Mouse (Mus musculus): ENCODE measurements around the gene Clta. TPM values are rescaled to one million over a fixed set of nuclear protein-coding genes. Genes with fewer than 3 reads are reported as not detected.
A peak's percentile ranks its signal among the peaks of the same experiment; 100 is the strongest.

Clta gene
- polyA plus RNA-seq, 1 experiment from 2014 or later: 215 TPM

- H3K4me1 ChIP-seq (replicated peaks; ENCODE audit: control insufficient read depth, insufficient read depth, low read length): no peaks in the 10 kb centered on the region
- peaks cover 32% of the 10 kb centered on the region for H3K36me3 ChIP-seq (ENCODE audit: control insufficient read depth, insufficient read depth, low read length)
- DNase-seq (ENCODE audit: low spot score) (no peak), ATAC-seq (replicated peaks; ENCODE audit: low FRiP score) (no peak)
- WGBS: 86% methylated on average over 5 of the region's 5 CpGs
- H3K27ac ChIP-seq (ENCODE audit: low read depth, low read length): no peak overlapping the region
- H3K9ac ChIP-seq (ENCODE audit: low read depth, low read length): no peak overlapping the region
- no peak overlapping the region for H3K4me3 ChIP-seq (ENCODE audit: low read depth, low read length)
- H3K9me3 ChIP-seq (ENCODE audit: control insufficient read depth, low read length): no peaks in the 10 kb centered on the region
- no peak overlapping the region for H3K4me2 ChIP-seq
- H3K27me3 ChIP-seq (replicated peaks; ENCODE audit: control insufficient read depth, insufficient read depth, low read length): no peaks in the 10 kb centered on the region
Observed at GRCm38 (mm10) chr4:44044685-44045356, 40.6 kb downstream of the Clta start.

- no peak overlapping the region for H3K9ac ChIP-seq (ENCODE audit: low read depth, low read length)
- 77% methylated on average over 5 of the region's 5 CpGs for WGBS
- peaks cover 26% of the 10 kb centered on the region; the same call in 1 of the 2 replicates for H3K36me3 ChIP-seq (ENCODE audit: control insufficient read depth, insufficient read depth, low read length)
- no peaks in the 10 kb centered on the region for H3K4me1 ChIP-seq (replicated peaks; ENCODE audit: control insufficient read depth, insufficient read depth, low read length)
- H3K4me3 ChIP-seq (ENCODE audit: low read depth, low read length): no peak overlapping the region
- ATAC-seq (replicated peaks; ENCODE audit: low FRiP score) (no peak), DNase-seq (ENCODE audit: low spot score) (no peak)
- no peak overlapping the region for H3K4me2 ChIP-seq
- H3K9me3 ChIP-seq (ENCODE audit: control insufficient read depth, low read length): no peaks in the 10 kb centered on the region
- no peaks in the 10 kb centered on the region for H3K27me3 ChIP-seq (replicated peaks; ENCODE audit: control insufficient read depth, insufficient read depth, low read length)
- no peak overlapping the region for H3K27ac ChIP-seq (ENCODE audit: low read depth, low read length)
Observed at GRCm38 (mm10) chr4:44046066-44046465, 41.8 kb downstream of the Clta start.

- no peaks in the 10 kb centered on the region for H3K27me3 ChIP-seq (replicated peaks; ENCODE audit: control insufficient read depth, insufficient read depth, low read length)
Observed at GRCm38 (mm10) chr4:44049812-44050211, 45.6 kb downstream of the Clta start.

DNA sequence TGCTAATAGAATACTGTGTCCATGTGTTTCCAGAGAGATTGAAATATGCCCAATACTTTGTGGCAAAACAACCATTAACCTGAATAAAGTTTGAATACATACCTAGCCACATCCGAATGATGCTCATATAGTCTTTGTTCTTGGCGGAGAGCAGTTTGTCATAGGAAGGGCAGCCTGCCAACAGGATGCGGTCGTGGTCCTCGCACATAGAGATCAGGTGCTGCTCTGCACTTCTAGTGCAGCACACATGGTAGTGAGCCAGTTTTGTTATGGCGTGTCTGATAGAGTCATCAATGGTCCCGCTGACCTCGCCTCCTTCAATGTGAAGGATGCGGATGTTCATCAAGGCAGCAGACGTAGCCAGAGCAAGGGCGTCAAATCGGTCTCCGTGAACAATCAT, 55.4 kb downstream of the Clta start:
- Histone ChIP-seq H3K36me3 (ENCODE audit: control insufficient read depth, insufficient read depth, low read length) (peaks cover 2% of the 10 kb centered on the region; the same call in 1 of the 2 replicates), H3K4me2 (no peak overlapping the region), H3K27ac (ENCODE audit: low read depth, low read length) (no peak overlapping the region), H3K27me3 (replicated peaks; ENCODE audit: control insufficient read depth, insufficient read depth, low read length) (no peaks in the 10 kb centered on the region), H3K9ac (ENCODE audit: low read depth, low read length) (no peak overlapping the region), H3K9me3 (ENCODE audit: control insufficient read depth, low read length) (no peaks in the 10 kb centered on the region), H3K4me3 (ENCODE audit: low read depth, low read length) (no peak overlapping the region), H3K4me1 (replicated peaks; ENCODE audit: control insufficient read depth, insufficient read depth, low read length) (no peaks in the 10 kb centered on the region)
- ATAC-seq (replicated peaks; ENCODE audit: low FRiP score) (no peak), DNase-seq (ENCODE audit: low spot score) (no peak)
- WGBS: 95% methylated on average over 13 of the region's 13 CpGs

More at GRCm38 (mm10) chr4:44049812-44050211, 45.6 kb downstream of the Clta start:
- H3K9ac ChIP-seq (ENCODE audit: low read depth, low read length): no peak overlapping the region
- no peak overlapping the region for H3K27ac ChIP-seq (ENCODE audit: low read depth, low read length)
- H3K4me2 ChIP-seq: no peak overlapping the region
- DNase-seq (ENCODE audit: low spot score) (no peak), ATAC-seq (replicated peaks; ENCODE audit: low FRiP score) (no peak)
- H3K4me1 ChIP-seq (replicated peaks; ENCODE audit: control insufficient read depth, insufficient read depth, low read length): no peaks in the 10 kb centered on the region
- H3K36me3 ChIP-seq (ENCODE audit: control insufficient read depth, insufficient read depth, low read length): peaks cover 10% of the 10 kb centered on the region; the same call in 1 of the 2 replicates
- H3K4me3 ChIP-seq (ENCODE audit: low read depth, low read length): no peak overlapping the region
- H3K9me3 ChIP-seq (ENCODE audit: control insufficient read depth, low read length): no peaks in the 10 kb centered on the region
- WGBS: 88% methylated on average over 5 of the region's 5 CpGs

DNA sequence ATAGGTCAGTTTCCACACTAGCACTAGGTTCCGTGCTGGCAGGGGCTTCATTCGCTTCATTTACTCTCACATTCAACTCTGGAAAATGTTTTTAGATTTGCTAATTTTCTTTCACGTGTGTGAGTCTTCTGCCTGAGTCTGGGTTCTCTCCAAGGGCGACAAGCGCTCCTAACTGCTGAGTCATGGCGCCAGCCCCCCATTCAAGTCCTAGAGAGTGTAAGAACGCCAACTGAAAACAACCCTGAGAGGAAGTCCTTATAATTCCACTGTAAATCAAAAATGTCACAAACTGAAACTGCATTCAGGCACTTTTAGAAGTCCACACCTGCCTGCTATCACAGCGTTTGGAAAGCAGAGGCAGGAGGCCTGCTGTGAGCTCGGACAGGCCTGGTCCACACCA, 57.8 kb downstream of the Clta start:
- 73% methylated on average over 9 of the region's 9 CpGs for WGBS
- ATAC-seq (replicated peaks; ENCODE audit: low FRiP score) (no peak), DNase-seq (ENCODE audit: low spot score) (no peak)
- no peaks in the 10 kb centered on the region for H3K27me3 ChIP-seq (replicated peaks; ENCODE audit: control insufficient read depth, insufficient read depth, low read length)
- H3K4me2 ChIP-seq: no peak overlapping the region
- H3K9me3 ChIP-seq (ENCODE audit: control insufficient read depth, low read length): no peaks in the 10 kb centered on the region
- peaks cover 2% of the 10 kb centered on the region; the same call in 1 of the 2 replicates for H3K36me3 ChIP-seq (ENCODE audit: control insufficient read depth, insufficient read depth, low read length)
- H3K9ac ChIP-seq (ENCODE audit: low read depth, low read length): no peak overlapping the region
- no peak overlapping the region for H3K4me3 ChIP-seq (ENCODE audit: low read depth, low read length)
- peaks cover 1% of the 10 kb centered on the region for H3K4me1 ChIP-seq (replicated peaks; ENCODE audit: control insufficient read depth, insufficient read depth, low read length)
- H3K27ac ChIP-seq (ENCODE audit: low read depth, low read length): no peak overlapping the region

DNA sequence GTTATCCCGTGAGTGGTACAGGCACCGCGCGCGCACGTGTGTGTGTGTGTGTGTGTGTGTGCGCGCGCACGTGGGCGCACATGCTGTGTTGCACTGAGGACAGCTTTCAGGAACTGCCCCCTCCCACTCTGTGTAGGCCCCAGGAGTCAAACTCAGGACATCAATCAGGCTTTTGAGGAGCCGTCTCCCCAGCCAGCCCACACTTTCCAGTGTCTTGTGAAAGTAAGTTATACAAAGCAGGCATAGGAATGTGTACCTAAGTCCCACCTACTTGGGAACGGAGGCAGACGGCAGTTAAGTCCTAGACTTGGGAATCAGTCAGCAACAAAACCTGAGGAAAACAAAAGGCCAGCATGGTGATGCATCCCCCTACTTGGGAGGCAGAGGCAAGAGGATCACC, 58.6 kb downstream of the Clta start:
- no peak overlapping the region for H3K4me2 ChIP-seq
- H3K9me3 ChIP-seq (ENCODE audit: control insufficient read depth, low read length): no peaks in the 10 kb centered on the region
- 89% methylated on average over 14 of the region's 14 CpGs for WGBS
- H3K36me3 ChIP-seq (ENCODE audit: control insufficient read depth, insufficient read depth, low read length): peaks cover 2% of the 10 kb centered on the region; the same call in 1 of the 2 replicates
- H3K9ac ChIP-seq (ENCODE audit: low read depth, low read length): no peak overlapping the region
- peaks cover 8% of the 10 kb centered on the region for H3K4me1 ChIP-seq (replicated peaks; ENCODE audit: control insufficient read depth, insufficient read depth, low read length)
- no peak overlapping the region for H3K4me3 ChIP-seq (ENCODE audit: low read depth, low read length)
- no peak overlapping the region for H3K27ac ChIP-seq (ENCODE audit: low read depth, low read length)
- DNase-seq (ENCODE audit: low spot score): no peak
- ATAC-seq (replicated peaks; ENCODE audit: low FRiP score): no peak
- H3K27me3 ChIP-seq (replicated peaks; ENCODE audit: control insufficient read depth, insufficient read depth, low read length): no peaks in the 10 kb centered on the region

DNA sequence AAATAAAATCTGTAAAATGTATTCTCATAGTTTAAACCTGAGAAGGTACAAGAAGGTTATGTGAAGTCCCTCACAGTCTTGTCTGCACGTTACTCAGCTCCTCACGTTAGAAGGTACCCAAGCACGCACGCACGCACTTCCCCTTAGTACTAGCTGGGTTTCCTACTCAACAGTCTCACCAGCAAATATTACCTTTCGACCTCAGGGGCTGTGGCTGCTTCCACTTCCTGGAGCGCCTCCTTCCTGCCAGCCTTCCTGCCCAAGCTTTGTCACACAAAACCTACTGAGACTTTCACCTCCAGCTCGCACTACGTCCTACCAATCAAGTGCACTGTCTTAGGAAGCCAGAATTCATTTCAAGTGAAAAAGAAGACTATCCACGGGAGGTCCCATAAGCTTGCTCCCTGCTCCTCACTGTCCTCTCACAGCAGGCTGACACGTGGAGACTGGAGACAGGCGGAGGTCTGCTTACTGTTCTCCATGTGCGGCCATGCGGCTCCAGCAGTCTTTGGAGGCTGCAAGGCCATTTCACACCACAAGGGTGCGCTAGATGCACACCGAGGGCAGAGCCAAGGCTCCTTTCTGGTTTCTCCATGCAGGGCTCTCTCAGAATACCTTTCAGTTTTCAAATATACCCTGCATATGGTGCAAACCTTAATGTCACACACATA, 61.2 kb downstream of the Clta start:
- peak overlapping the region; percentile 26 for H3K4me3 ChIP-seq (ENCODE audit: low read depth, low read length)
- H3K9ac ChIP-seq (ENCODE audit: low read depth, low read length): peak overlapping the region; percentile 60
- H3K9me3 ChIP-seq (ENCODE audit: control insufficient read depth, low read length): no peaks in the 10 kb centered on the region
- 18% methylated on average over 16 of the region's 16 CpGs for WGBS
- peaks cover 22% of the 10 kb centered on the region for H3K4me1 ChIP-seq (replicated peaks; ENCODE audit: control insufficient read depth, insufficient read depth, low read length)
- peak overlapping the region; percentile 63 for H3K4me2 ChIP-seq
- H3K27ac ChIP-seq (ENCODE audit: low read depth, low read length): peak overlapping the region; percentile 36; the same call in 1 of the 2 replicates
- ATAC-seq (replicated peaks; ENCODE audit: low FRiP score) (peak; percentile 80), DNase-seq (ENCODE audit: low spot score) (peak; percentile 88)
- H3K27me3 ChIP-seq (replicated peaks; ENCODE audit: control insufficient read depth, insufficient read depth, low read length): no peaks in the 10 kb centered on the region
- no peaks in the 10 kb centered on the region for H3K36me3 ChIP-seq (ENCODE audit: control insufficient read depth, insufficient read depth, low read length)

DNA sequence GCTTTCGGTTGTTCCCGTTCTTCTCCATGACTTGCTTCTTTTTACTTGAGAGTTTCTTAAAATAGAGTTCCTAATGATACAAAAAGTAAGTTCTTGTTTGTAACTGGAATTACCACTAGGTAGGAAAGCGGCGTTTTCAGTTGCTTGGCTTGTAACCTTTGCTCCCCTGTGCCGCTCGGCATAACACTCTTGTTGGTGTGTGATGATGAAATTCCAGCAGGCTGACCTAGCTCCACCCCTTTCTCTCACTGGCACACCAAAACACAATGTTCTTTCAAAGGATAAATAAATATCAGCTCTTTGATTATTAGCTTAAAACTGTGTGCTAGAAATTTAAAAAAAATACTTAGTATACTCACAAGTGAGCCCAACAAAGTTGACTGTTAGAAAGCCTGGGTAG, 62.6 kb downstream of the Clta start:
- H3K4me3 ChIP-seq (ENCODE audit: low read depth, low read length): no peak overlapping the region
- no peaks in the 10 kb centered on the region for H3K36me3 ChIP-seq (ENCODE audit: control insufficient read depth, insufficient read depth, low read length)
- H3K9me3 ChIP-seq (ENCODE audit: control insufficient read depth, low read length): no peaks in the 10 kb centered on the region
- H3K4me1 ChIP-seq (replicated peaks; ENCODE audit: control insufficient read depth, insufficient read depth, low read length): peaks cover 28% of the 10 kb centered on the region
- no peaks in the 10 kb centered on the region for H3K27me3 ChIP-seq (replicated peaks; ENCODE audit: control insufficient read depth, insufficient read depth, low read length)
- ATAC-seq (replicated peaks; ENCODE audit: low FRiP score): no peak
- peak overlapping the region; percentile 10; the same call in 1 of the 2 replicates for H3K4me2 ChIP-seq
- no peak for DNase-seq (ENCODE audit: low spot score)
- 74% methylated on average over 6 of the region's 6 CpGs for WGBS
- H3K9ac ChIP-seq (ENCODE audit: low read depth, low read length): no peak overlapping the region
- H3K27ac ChIP-seq (ENCODE audit: low read depth, low read length): no peak overlapping the region

Measured in liver, embryonic 11.5 days (tissue).